Mouse (Mus musculus) urinary bladder, postnatal 14 days (tissue): ENCODE measurements at regions not wholly inside any gene's neighbourhood (a gene's known extent, or its start where the extent isn't known, plus 50 kb on each side); places are given as distances from the start of the nearest gene placed in this dataset.
A peak's percentile ranks its signal among the peaks of the same experiment; 100 is the strongest.

ENCODE experiments used
- DNase-seq: peaks from one replicate; pipeline ENCODE4 v3.0.0; 2021; ENCODE audit warnings: low spot score

- no peak for DNase-seq
These were observed 153.8 kb downstream of the Lmbrd1 start for GRCm38 (mm10) chr1:24832246-24832645.

- no peak for DNase-seq
These were observed 188.4 kb downstream of the Lmbrd1 start for GRCm38 (mm10) chr1:24866877-24867276.

GRCm38 (mm10) chr1:24869772-24870171 lies 191.3 kb downstream of the Lmbrd1 start:
- no peak for DNase-seq

- no peak for DNase-seq
These were observed 192.4 kb downstream of the Lmbrd1 start for GRCm38 (mm10) chr1:24870685-24871417.

GRCm38 (mm10) chr1:24877014-24877413 lies 198.6 kb downstream of the Lmbrd1 start:
- DNase-seq, result no peak

GRCm38 (mm10) chr1:24883638-24884037 lies 205.2 kb downstream of the Lmbrd1 start:
- no peak for DNase-seq

- peak; percentile 26 for DNase-seq
These were observed 222.8 kb downstream of the Lmbrd1 start for GRCm38 (mm10) chr1:24901278-24901677.

GRCm38 (mm10) chr1:24938303-24939263 lies 260.2 kb downstream of the Lmbrd1 start:
- DNase-seq, result no peak

- DNase-seq, result no peak
These were observed 264.4 kb downstream of the Lmbrd1 start for GRCm38 (mm10) chr1:24942757-24943296.

GRCm38 (mm10) chr1:24943451-24943850 lies 265.0 kb downstream of the Lmbrd1 start:
- no peak for DNase-seq

- DNase-seq, result no peak
These were observed 294.3 kb downstream of the Lmbrd1 start for GRCm38 (mm10) chr1:24972681-24973080.

- no peak for DNase-seq
These were observed 330.2 kb downstream of the Lmbrd1 start for GRCm38 (mm10) chr1:25008456-25009169.

GRCm38 (mm10) chr1:25012754-25013153 lies 334.3 kb downstream of the Lmbrd1 start:
- DNase-seq, result no peak
